Mouse (Mus musculus) right cerebral cortex, postnatal 14 days (tissue): ENCODE results near the gene Gatd1.

ENCODE experiments used
- DNase-seq: peaks from one replicate; pipeline ENCODE4 v3.0.0; 2022

Gatd1 gene

DNA sequence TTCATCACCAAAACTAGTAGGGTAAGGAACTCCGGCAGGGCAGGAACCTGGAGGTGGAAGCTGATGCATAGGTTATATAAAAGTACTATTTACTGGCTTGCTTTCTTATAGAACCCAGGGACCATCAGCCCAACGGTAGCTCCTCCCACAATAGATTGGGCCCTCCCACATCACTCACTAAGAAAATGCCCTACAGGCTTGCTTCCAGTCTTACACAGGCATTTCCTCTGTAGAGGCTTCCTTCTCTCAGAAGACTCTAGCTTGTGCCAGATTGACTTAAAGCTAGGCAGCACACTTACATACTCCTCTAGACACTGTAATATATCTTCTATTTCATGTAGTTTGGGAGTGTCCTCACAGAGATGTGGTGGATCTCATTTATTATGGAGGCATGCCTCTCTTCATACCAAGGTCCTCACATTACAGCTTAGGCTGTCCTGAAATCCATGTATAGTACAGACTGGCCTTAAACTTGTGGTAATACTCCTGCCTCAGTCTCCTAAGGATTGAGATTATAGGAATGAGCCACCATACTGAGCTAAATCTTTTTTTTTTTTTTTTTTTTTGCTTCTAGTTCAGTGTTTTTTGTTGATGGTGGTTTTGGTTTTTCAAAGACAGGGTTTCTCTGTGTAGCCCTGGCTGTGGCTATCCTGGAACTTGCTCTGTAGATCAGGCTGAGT is 26.0 kb downstream of the Gatd1 start:
- DNase-seq, result no peak

- no peak for DNase-seq
These were observed 32.7 kb downstream of the Gatd1 start for GRCm38 (mm10) chr7:141381068-141381835.

GRCm38 (mm10) chr7:141379584-141379983 is 34.4 kb downstream of the Gatd1 start:
- no peak for DNase-seq

- DNase-seq, result no peak
These were observed 39.5 kb downstream of the Gatd1 start for GRCm38 (mm10) chr7:141374399-141374798.

DNA sequence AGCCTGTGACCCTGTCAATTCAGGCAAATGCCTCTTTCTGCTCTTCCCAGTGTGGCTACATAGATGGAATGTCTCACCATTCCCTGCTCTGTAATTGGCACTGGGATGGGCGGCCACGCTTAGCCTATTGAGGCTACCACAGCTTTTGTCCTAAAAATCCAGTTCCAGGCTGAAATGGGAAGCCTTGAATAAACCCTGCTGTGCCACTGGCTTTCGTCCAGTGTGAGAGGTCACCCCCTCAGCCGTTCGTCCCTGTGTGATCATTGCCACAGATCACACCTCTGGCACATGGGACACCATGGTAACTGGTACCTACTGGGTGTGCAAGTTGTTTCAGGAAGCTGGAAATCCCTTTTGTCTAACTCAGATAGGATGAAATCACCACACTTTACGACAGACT is 40.3 kb downstream of the Gatd1 start:
- no peak for DNase-seq

DNA sequence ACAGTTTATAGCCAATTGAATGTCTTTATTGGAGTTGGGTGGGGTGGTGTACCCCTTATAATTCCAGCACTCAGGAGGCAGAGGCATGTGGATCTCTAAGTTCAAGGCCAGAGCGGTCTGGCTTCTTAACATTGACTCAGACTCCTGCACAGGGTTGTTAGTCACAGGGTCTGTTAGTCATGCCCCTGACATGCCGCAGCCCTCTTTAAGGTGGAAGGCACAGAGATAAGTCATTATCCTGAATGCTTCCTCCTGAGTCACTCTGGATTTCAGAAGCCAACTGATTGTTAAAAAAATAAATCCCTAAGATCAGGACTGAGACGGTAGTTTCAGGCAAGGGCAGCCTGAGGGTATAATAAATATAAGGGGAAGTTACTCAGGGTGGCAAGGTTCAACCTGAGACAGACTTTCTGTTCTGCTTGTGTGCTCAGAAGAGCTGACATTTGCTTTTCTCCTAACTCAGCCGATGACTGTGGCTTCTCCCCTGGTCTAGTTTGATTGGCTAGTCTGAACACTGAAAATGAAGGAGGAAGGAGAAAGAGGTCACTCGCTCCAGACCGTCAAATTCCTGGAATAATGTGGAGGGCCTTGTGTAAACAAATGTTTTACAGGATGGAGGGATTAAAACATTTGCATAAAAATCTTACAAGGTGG is 41.9 kb downstream of the Gatd1 start:
- no peak for DNase-seq

GRCm38 (mm10) chr7:141369918-141370317 is 44.0 kb downstream of the Gatd1 start:
- no peak for DNase-seq

DNA sequence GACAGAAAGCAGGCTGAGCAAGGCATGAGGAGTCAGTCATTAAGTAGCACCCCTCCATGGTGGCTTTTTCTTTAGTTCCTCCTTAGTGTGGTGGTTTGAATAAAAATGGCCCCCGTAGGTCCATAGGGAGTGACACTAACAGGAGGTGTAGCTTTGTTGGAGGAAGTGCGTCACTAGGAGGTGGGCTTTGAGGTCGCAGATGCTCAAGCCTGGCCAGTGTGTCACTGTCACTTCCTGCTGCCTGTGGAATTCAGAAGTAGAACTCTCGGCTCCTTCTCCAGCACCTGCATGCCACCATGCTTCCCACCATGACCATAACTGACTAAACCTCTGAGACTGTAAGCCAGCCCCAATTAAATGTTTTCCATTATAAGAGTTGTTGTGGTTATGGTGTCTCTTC is 46.6 kb downstream of the Gatd1 start:
- no peak for DNase-seq

DNA sequence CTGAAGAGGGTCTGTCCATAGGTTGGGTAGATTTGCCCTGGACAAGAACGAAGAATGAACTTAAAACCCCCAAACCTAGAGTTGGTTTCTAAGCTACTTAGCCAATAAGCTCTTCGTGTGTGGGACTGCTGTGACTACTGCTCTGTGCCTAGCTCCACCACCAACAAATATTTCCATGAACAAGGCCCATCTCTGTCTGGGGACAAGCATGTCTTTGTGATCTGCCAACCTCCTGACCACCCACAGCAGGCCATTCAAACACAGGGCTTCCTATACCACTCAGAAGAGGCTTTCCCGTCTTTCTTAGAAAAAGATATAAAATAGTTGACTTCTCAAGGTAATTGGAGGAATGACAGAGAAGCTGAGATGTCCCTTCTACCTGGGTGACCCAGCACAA is 48.9 kb downstream of the Gatd1 start:
- DNase-seq, result no peak

DNA sequence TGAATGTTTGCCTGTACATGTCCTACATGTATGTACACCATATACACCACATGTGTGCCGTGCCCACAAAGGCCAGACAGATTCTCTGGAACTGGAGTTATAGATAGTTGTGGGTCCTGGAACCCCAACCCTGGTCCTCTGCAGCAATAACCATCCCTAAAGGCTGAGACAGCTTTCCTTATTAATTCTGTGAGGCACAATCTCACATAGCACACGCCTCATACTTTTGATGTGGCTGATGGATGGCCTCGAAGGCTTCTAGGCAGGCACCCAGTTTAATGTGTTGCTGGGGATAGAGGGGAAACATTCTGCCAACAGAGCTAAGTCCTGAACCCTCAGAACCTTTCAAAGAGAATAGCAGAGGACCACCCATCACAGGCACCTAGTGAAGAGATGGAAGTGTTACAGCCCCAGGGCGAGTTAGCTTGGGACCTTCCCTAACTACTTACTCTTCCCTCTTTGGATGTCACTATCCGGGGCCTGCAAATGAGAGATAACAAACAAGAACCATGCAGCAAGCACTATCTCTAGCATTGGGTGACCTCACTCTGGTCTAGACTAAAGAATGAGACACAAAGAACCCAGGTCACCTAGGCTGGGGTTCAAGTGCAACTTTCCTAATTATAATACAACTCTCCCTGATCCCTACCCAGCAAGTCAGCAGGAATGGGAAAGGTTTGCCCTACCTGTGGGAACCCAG is 49.4 kb downstream of the Gatd1 start:
- no peak for DNase-seq

DNA sequence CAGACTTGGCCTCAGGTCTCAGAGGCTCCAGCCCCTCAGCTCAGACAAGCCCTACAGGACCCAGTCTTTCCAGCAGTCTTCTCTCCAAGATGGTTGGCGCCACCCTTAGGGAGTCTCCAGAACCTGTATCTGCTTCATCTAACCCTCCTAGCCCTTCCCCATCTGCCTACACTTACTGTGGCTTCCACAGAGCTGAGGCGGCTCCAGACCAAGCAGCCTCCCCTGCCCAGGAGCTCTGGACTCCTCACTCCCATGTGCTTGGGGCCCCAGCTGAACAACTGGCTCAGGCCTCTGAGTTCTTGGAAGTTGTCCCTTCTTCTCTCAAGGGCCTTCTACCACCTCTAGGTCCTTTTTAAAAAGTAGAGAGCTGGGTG is 50.2 kb downstream of the Gatd1 start:
- DNase-seq, result no peak

- DNase-seq, result peak; percentile 68
These were observed 50.7 kb downstream of the Gatd1 start for GRCm38 (mm10) chr7:141363106-141363751.

GRCm38 (mm10) chr7:141361510-141361909 is 52.4 kb downstream of the Gatd1 start:
- DNase-seq, result no peak
